ENCODE assay signal across 8 mouse cellular contexts in genomic region chr12:90729648-90730047, GRCm38 (mm10). TPM values are rescaled to one million over a fixed set of nuclear protein-coding genes. Genes with fewer than 3 reads are reported as not detected.
DNase-seq lines count a peak whose midpoint lies in the region; ATAC-seq and TF ChIP-seq lines count a peak whose summit lies in the region.

No protein-coding gene starts in this region.

- DNase-seq in heart, adult 8-10 months (ENCODE audit: low spot score), result peak; percentile 23
- DNase-seq in MEL (ENCODE audit: low read depth, low spot score), result peak; percentile 45
- peak; percentile 54 to 65 for DNase-seq in cerebellum, adult 2 months
- peak; percentile 38 to 44 for DNase-seq in gastrocnemius, postnatal 36 days
- DNase-seq in left cerebral cortex, adult 18-20 months (ENCODE audit: low spot score in 2 of 2), result peak; percentile 47 to 61
- peak; percentile 30 to 41 for DNase-seq in thymus, adult 18-20 months

- no peak overlapping the region for H3K27ac ChIP-seq in heart, embryonic 11.5 days (ENCODE audit: low read depth, low read length)
- no peak overlapping the region for H3K27ac ChIP-seq in MEL (ENCODE audit: control insufficient read depth, low read depth, low read length)
- no peak overlapping the region for H3K27ac ChIP-seq in cerebellum, adult 2 months (ENCODE audit: insufficient read depth, low read length)

- WGBS in heart, embryonic 11.5 days (ENCODE audit: insufficient replicate concordance), result 48% methylated on average over 10 of the region's 10 CpGs
- WGBS in cerebellum, adult 2 months, result 62% methylated on average over 10 of the region's 10 CpGs

- H3K79me2 ChIP-seq in MEL (ENCODE audit: control insufficient read depth, insufficient read depth, low read length, poor library complexity), result no peaks in the 10 kb centered on the region

- no peaks in the 10 kb centered on the region for H3K9me3 ChIP-seq in heart, embryonic 11.5 days (replicated peaks; ENCODE audit: control insufficient read depth, low read length)
- no peaks in the 10 kb centered on the region for H3K9me3 ChIP-seq in MEL (replicated peaks; ENCODE audit: insufficient read depth, low read length)

- ATAC-seq in heart, embryonic 11.5 days (replicated peaks; ENCODE audit: insufficient number of reproducible peaks, low FRiP score, low TSS enrichment), result no peak
- ATAC-seq in monocyte, adult 5-6 weeks (replicated peaks; ENCODE audit: insufficient number of reproducible peaks, low FRiP score, low TSS enrichment, poor library complexity, severe bottlenecking), result peak; percentile 65

- peak; percentile 65 to 84 (median 67) for TF ChIP-seq CTCF in MEL (IDR thresholded peaks at IDR 0.05 in 2 of 3, conservative IDR thresholded peaks at IDR 0.05 in 1 of 3; ENCODE audit: control insufficient read depth in 1 of 3, insufficient read depth in 1 of 3, low read depth in 2 of 3, low read length in 3 of 3, poor library complexity in 1 of 3, severe bottlenecking in 1 of 3)
- peak; percentile 57; the same call in 1 of the 2 replicates for TF ChIP-seq CTCF in cerebellum, adult 2 months (IDR thresholded peaks at IDR 0.05; ENCODE audit: borderline replicate concordance, insufficient read depth, low read depth, low read length)

- TF ChIP-seq RAD21 in MEL (IDR thresholded peaks at IDR 0.05; ENCODE audit: low read depth, low read length), result peak; percentile 49

- intact Hi-C loops in gastrocnemius, postnatal 36 days (cut with DNase I), result loop anchor here (5.0 to 10.0 kb wide), 2 partner anchors 175 to 583 kb away; no protein-coding TSS in a partner anchor

- no peaks in the 10 kb centered on the region for H3K4me1 ChIP-seq in heart, embryonic 11.5 days (ENCODE audit: control insufficient read depth, insufficient read depth, low read length)
- H3K4me1 ChIP-seq in MEL (ENCODE audit: control insufficient read depth in 1 of 2, insufficient read depth in 2 of 2, low read length in 2 of 2), result no peaks in the 10 kb centered on the region
- H3K4me1 ChIP-seq in cerebellum, adult 2 months (ENCODE audit: control insufficient read depth, insufficient read depth, low read length), result no peaks in the 10 kb centered on the region; the same call in 1 of the 2 replicates

- H3K27me3 ChIP-seq in heart, embryonic 11.5 days (ENCODE audit: control insufficient read depth, insufficient read depth, low read length), result no peaks in the 10 kb centered on the region
- no peaks in the 10 kb centered on the region; a peak in 1 of 4 replicates for H3K27me3 ChIP-seq in MEL (ENCODE audit: control insufficient read depth in 1 of 2, insufficient read depth in 2 of 2, low read length in 2 of 2)
- H3K27me3 ChIP-seq in cerebellum, adult 2 months (ENCODE audit: control insufficient read depth, insufficient read depth, low read length), result no peaks in the 10 kb centered on the region

- no peak overlapping the region for H3K4me3 ChIP-seq in heart, embryonic 11.5 days (ENCODE audit: low read depth, low read length)
- H3K4me3 ChIP-seq in MEL (ENCODE audit: control insufficient read depth in 1 of 2, insufficient read depth in 1 of 2, low read depth in 2 of 2, low read length in 2 of 2), result no peak overlapping the region
- H3K4me3 ChIP-seq in cerebellum, adult 2 months (replicated peaks; ENCODE audit: insufficient read depth, low read depth, low read length), result no peak overlapping the region

- no peak for TF ChIP-seq POLR2A in MEL (IDR thresholded peaks at IDR 0.05; ENCODE audit: control insufficient read depth in 1 of 2, insufficient read depth in 1 of 2, low read depth in 1 of 2, low read length in 2 of 2, poor library complexity in 1 of 2)
- no peak for TF ChIP-seq POLR2A in cerebellum, adult 2 months (IDR thresholded peaks at IDR 0.05; ENCODE audit: borderline replicate concordance, insufficient read depth, low read length)

- no peaks in the 10 kb centered on the region for H3K36me3 ChIP-seq in heart, embryonic 11.5 days (ENCODE audit: control insufficient read depth, insufficient read depth, low read length)
- H3K36me3 ChIP-seq in MEL (ENCODE audit: control insufficient read depth in 1 of 2, insufficient read depth in 2 of 2, low read length in 2 of 2), result no peaks in the 10 kb centered on the region

- no peak overlapping the region for H3K9ac ChIP-seq in heart, embryonic 11.5 days (ENCODE audit: low read depth, low read length)
- no peak overlapping the region for H3K9ac ChIP-seq in MEL (ENCODE audit: control insufficient read depth, low read depth, low read length, poor library complexity, severe bottlenecking)

- TF ChIP-seq EP300 in MEL (IDR thresholded peaks at IDR 0.05; ENCODE audit: low read depth in 1 of 2, low read length in 2 of 2), result no peak

- no peak overlapping the region for H3K4me2 ChIP-seq in heart, embryonic 11.5 days

TF ChIP-seq in MEL, 35 proteins besides CTCF, POLR2A, EP300 and RAD21:
- no peak for TF ChIP-seq MYC (IDR thresholded peaks at IDR 0.05; ENCODE audit: low read depth, low read length)
- no peak for TF ChIP-seq ETS1 (IDR thresholded peaks at IDR 0.05; ENCODE audit: low read depth, low read length)
- TF ChIP-seq ZC3H11A (IDR thresholded peaks at IDR 0.05; ENCODE audit: low read depth, low read length), result peak; percentile 28
- TF ChIP-seq MAX (IDR thresholded peaks at IDR 0.05; ENCODE audit: low read length), result no peak
- TF ChIP-seq MEF2A (IDR thresholded peaks at IDR 0.05; ENCODE audit: extremely low read depth, insufficient replicate concordance, low read depth, low read length, poor library complexity, severe bottlenecking), result no peak
- TF ChIP-seq RCOR1 (IDR thresholded peaks at IDR 0.05; ENCODE audit: low read depth, low read length), result no peak
- TF ChIP-seq SMC3 (IDR thresholded peaks at IDR 0.05; ENCODE audit: low read depth, low read length), result peak; percentile 67
- TF ChIP-seq TBP (IDR thresholded peaks at IDR 0.05; ENCODE audit: low read depth, low read length), result no peak
- TF ChIP-seq POLR2AphosphoS5 (IDR thresholded peaks at IDR 0.05; ENCODE audit: borderline replicate concordance, low read depth, low read length), result no peak
- TF ChIP-seq MAFK (IDR thresholded peaks at IDR 0.05; ENCODE audit: borderline replicate concordance, low read depth, low read length), result no peak
- TF ChIP-seq ELF1 (IDR thresholded peaks at IDR 0.05; ENCODE audit: low read depth, low read length), result no peak
- no peak for TF ChIP-seq MYB (IDR thresholded peaks at IDR 0.05; ENCODE audit: low read depth, low read length)
- no peak for TF ChIP-seq ZNF384 (IDR thresholded peaks at IDR 0.05; ENCODE audit: low read depth, low read length)
- TF ChIP-seq JUND (IDR thresholded peaks at IDR 0.05; ENCODE audit: low read depth, low read length), result no peak
- no peak for TF ChIP-seq KAT2A (conservative IDR thresholded peaks at IDR 0.05; ENCODE audit: low read depth, low read length)
- TF ChIP-seq CHD1 (IDR thresholded peaks at IDR 0.05; ENCODE audit: low read depth, low read length), result no peak

RNA-seq across cellular contexts. Expression of gene Dio2, which starts 8.6 kb away (rescaled TPM):
- total RNA-seq in heart, adult 8-10 months (2022), result under 1 TPM; 0.44 to 0.69 (median 0.56) TPM
- polyA plus RNA-seq in heart, embryonic 11.5 days (2014; fragmentation: Nextera tagmentation; extraction: Ambion mirVana), result 0.34 and 0.45 TPM in 2 replicates
- total RNA-seq in MEL (2012; rRNA removed), result 0.04 TPM in 1 of 2 replicates, not detected in the other
- polyA plus RNA-seq in MEL (2012; ENCODE audit: insufficient read depth in 1 of 2, insufficient read length in 2 of 2, low read depth in 1 of 2, low replicate concordance in 2 of 2, missing spikeins in 1 of 2), result under 1 TPM in 1 of 2 experiments, not detected in 1; 0.03 TPM
- polyA plus RNA-seq in cerebellum, adult 2 months (2012; rRNA removed), result 11.9 and 12.4 TPM in 2 replicates
- 1 to 10 TPM in 1 of 2 experiments, under 1 TPM in 1; 0.96 to 1.4 TPM for total RNA-seq in gastrocnemius, postnatal 36 days (2021)
- total RNA-seq in left cerebral cortex, adult 18-20 months (2021), result 10 to 100 TPM; 45.8 to 68.5 TPM
- 0.21 TPM in 1 of 3 replicates, not detected in the others for total RNA-seq in monocyte, adult 5-6 weeks (2017)

Comparison
In these comparisons a context has a peak if more than half of its experiments do, and no peak if none do; other contexts are left out.
1. RNA of gene Dio2, which starts 8.6 kb away (total RNA-seq): 45.8 to 68.5 TPM in left cerebral cortex, adult 18-20 months; 0.96 to 1.4 TPM in gastrocnemius, postnatal 36 days, 0.44 to 0.69 TPM in heart, adult 8-10 months, 0.04 TPM in MEL and 0.21 TPM in monocyte, adult 5-6 weeks; every median in the first group is over 10 times any median in the second.
2. Peak in every context shown above with its lines, with median percentiles within 50 percentile points of each other: DNase-seq.